Mouse (Mus musculus): ENCODE measurements around the gene St3gal6.

St3gal6 gene

DNA sequence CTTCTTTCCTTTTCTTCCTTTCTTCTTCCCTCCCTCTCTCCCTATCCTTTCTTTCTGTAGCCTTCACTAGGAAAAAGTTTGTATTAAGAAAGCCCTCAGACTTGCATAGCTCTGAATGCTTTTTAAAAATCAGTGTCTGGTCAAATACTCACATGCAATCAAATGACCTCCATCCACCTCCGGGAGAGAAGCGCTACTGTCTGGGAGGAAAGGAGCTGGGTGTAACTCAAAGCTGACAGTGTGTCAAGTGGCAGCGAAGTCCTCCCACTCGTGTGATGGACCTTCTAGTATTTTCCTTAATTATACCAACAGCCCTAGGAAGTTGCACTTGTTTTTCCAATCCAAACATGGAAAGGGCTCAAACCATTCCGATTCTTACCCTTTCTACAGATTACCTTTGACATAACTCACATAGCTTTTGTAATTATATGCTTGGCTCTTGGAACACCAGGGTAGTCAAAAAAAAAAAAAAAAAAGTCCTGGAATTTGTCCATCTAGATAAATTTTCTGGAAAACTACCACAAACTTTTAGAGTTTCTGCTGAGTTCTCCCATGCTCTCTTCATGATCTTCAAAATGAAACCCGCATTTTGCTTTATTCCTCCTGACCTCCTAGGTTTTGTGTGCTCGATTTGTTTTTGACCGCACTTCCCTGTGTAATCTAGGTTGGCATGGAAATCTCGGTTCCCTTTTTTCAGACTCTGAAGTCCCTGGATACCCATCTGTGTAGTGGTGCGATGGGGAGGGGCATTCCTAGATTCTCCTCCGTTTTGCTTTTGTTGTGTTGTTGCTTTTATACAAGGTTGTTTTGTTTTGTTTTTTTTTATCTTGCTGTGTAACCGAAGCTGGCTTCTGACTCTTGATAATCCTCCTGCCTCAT lies at the start of gene St3gal6:
St3gal6 (minus strand) TSS at position 272 of the 879 bp plus-strand sequence.
- no peak for DNase-seq (ENCODE audit: low read depth, low spot score)

DNA sequence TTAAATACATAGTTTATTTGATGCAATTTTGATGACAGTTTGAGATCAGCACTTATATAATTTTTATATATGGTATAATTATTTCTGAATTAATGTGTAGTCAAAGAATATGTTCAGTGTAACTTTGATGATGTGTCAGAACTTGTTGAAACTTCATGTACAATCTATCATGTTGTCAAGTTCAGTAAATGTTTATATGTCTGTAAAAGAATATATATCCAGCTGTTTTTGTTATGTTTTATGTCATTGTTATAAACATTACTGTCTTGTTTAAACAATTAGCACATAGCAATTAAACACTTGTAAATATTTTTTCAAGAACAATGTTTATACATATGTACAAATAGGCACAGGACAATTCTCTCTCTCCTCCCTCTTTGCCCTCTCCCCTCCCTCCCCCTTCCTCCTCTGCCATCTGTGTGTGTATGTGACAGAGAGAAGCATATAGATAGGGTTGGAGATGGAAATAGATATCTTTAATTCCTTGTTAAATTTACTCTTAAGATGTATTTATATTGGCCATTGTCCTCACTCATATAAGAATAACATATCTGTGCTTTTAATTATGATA lies 46.7 kb upstream of the St3gal6 start:
- DNase-seq (ENCODE audit: low read depth, low spot score): no peak

DNA sequence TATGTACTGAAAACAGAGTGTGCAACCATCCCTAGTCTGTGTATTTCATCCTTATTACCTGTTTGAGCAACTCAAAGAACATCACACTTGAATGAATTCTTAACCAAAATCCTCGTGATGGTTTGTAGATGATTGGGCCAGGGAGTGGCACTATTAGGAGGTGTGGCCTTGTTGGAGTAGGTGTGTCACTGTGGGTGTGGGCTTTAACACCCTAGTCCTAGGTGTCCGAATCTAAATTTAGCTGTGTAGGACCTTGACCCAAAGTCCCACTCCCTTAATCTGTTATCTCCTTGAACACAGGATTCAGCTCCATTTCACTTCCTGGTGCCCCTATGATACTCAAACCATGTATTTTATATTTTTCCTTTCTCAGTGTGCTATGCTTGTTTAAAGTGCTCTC lies 37.2 kb upstream of the St3gal6 start:
- DNase-seq (ENCODE audit: low read depth, low spot score): no peak

GRCm38 (mm10) chr16:58556067-58556830 lies 32.2 kb upstream of the St3gal6 start:
- DNase-seq (ENCODE audit: low read depth, low spot score): no peak

DNA sequence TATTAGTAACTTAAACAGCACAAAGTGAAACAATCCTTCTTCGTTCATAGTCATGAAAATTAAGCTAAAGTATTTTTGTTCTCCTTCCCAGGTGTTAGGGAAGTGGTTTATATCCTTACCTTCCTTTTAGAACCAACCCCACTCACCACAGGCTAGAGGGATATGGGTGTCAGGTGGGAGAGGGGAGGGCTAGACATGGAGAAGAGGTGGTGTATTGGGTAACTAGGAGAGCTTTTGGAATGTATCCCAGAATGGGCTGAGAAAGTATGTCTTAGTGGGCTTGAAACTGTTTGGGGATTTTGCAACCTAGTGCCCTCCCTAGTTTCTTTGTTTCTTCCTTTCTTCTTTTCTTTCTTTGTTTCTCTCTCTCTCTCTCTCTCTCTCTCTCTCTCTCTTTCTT lies 30.6 kb upstream of the St3gal6 start:
- DNase-seq (ENCODE audit: low read depth, low spot score): no peak

GRCm38 (mm10) chr16:58548042-58548441 lies 24.0 kb upstream of the St3gal6 start:
- DNase-seq (ENCODE audit: low read depth, low spot score): no peak

DNA sequence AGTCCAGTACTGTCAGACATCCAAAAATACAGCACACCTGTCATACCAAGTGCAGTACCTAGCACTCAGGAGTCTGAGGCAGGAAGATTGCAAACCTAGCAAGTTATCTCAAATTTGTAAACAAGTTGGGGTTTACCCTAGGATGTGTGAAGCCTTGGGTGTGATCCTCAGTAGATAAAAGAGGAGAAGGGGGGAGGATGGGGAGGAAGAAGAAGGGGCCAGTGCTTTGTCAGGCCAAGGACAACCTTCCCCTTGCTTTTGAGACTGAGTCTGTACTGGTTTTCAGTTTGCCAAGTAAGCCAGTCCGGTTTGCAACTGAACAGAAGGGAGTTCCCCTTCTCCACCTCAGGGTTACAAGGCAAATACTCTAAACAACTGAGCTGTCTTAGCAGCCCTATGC lies 22.1 kb upstream of the St3gal6 start:
- no peak for DNase-seq (ENCODE audit: low read depth, low spot score)

DNA sequence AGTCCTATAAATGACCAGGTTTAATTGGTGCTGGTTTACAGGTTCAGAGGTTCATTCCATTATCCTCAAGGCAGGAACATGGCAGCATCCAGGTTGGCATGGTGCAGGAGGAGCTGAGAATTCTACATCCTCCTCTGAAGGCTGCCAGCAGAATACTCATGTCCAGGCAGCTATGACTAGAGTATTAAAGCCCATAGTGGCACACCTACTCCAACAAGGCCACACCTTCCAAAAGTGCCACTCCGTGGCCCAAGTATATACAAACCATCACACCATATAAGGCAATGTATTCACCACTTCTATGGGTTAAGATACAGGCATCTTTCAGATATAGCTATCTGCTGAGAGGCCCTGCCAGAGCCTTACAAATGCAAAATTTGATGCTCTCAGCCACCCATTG lies 15.4 kb upstream of the St3gal6 start:
- no peak for DNase-seq (ENCODE audit: low read depth, low spot score)

DNA sequence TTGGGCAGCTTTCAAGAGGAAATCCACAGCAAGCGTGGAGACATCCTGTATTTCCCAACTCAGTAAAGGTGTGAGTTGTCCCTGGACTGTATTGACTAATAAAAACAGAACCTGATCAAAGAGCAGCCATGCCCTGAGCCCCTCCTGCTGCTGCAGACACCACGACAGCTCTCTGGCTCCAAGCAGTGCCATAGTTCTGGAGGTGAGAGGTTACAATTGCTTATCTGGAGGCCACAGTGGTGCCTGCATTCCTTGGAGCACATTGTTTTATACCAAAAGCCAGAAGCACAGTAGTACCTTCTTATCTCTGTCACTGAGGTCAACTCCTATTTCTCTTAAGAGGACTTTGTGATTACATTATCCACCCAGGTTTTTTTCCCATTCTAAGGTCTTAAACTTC lies 15.0 kb upstream of the St3gal6 start:
- no peak for DNase-seq (ENCODE audit: low read depth, low spot score)

DNA sequence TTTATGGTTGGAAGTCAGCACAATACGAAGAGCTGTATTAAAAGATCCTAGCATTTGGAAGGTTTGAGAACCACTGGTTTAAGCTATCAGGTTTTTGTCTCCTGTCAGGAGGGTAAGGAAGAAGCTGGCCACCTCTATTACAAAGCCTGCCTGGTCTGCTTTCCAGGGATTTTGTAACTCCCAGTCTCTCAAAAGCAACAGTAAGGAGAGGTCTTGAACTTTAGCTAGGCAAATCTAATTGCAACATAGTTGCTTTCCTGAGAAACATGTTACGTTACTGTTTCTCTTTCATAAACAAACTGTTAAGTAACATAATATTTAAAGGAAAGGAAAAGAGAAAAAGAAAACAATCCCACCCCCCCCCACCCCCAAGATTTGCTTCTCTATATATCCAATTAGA lies 12.0 kb upstream of the St3gal6 start:
- DNase-seq (ENCODE audit: low read depth, low spot score): no peak

DNA sequence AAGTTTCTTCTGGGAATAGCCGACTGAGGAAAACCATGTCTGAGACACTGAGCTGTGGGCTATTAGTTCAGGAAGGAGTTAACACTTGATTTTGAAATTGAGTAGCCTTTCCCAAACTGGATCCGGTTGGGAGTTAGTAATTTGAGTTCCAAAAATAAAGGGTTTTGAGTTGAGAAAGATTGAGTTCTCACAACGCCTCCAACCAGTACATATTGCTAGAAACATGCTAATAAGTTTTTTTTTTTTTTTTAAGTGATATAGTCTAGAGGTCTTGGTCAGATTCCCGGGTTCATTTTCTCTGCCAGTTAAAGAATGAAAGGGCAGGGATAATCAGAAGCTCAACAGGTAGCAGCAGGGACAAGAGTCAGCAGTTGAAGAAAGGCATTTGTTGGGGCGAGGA lies 11.2 kb upstream of the St3gal6 start:
- DNase-seq (ENCODE audit: low read depth, low spot score): no peak

DNA sequence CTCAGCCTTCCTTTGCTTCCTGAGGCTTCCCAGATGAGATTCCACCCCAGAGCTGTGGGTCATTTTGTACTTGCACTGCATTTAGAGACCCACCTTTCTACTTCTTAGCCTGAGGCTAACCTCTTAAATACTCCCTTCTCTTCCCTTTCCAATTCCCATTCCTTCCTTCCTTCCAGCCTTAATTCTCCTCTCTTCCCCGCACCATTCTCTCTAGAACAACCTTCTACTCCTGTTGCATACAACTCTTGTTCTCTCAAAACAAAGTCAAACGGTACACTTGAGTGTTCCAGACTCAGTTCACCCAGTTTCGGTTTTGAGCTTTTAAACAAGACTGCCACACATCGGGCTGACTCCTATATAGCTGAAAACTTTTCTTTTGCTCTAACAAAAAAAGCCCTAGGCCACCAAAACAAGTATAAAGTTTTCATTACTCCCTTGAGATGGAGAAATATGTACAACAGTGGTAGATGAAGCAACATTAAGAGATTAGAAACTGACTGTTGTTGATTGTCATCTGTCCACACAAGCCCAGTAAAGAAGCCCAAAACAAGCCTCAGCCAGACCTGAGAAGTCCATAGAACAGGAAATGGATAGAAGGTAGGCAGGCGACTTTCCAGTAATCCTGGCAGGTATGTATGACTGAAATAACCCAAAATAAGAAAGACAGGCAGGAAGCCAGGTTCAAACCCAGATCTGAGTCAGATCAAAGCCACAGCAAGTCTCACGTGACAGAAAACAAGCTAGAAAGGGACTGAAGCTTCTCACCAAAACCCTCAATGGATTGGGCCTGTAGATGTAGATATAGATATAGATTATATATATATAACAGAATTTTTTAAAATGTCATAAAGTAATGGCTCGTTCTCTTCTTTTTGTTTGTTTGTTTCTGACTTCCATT lies 10.5 kb upstream of the St3gal6 start:
- no peak for DNase-seq (ENCODE audit: low read depth, low spot score)

- no peak for DNase-seq (ENCODE audit: low read depth, low spot score)
Observed at GRCm38 (mm10) chr16:58533742-58534141, 9.7 kb upstream of the St3gal6 start.

GRCm38 (mm10) chr16:58533254-58533653 lies 9.2 kb upstream of the St3gal6 start:
- no peak for DNase-seq (ENCODE audit: low read depth, low spot score)

GRCm38 (mm10) chr16:58532511-58532910 lies 8.5 kb upstream of the St3gal6 start:
- no peak for DNase-seq (ENCODE audit: low read depth, low spot score)

DNA sequence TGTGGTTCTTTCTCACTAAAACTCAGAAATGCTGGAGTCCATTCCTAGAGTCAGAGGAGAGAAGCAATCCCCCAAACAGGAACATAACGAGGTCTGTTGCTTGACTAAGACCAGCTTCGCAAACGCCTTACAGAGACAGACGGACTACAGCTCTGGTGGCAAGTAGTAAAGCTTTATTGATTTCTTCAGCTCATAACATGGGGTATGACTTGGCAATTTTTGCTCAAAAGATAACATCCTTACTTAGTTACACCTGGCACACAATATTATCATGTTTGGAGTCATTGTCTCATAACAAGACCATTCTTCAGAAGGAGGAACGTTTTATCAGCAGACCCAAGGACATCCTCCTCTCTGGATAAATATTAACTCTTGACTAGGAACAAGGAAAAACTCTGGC lies 3.8 kb upstream of the St3gal6 start:
- DNase-seq (ENCODE audit: low read depth, low spot score): no peak

GRCm38 (mm10) chr16:58526729-58527128 lies 2.7 kb upstream of the St3gal6 start:
- no peak for DNase-seq (ENCODE audit: low read depth, low spot score)

DNA sequence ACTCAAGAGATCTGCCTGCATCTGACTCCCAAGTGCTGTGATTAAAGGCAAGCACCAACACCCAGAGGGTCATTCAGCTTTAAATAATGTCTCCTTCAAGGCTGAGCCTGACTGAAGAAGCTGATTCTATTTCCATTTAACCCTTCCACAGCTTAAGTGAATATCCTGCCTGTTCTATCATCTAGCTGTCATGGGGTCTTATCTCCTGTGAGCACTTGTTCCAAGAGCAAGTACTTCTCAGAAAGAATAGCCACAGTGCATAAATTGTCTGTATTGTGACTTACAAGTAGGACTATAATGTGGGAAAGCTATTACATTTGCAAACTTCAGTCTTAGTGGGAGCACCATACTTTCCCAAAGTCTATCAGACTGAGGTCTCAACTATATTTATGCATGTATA lies 1.8 kb upstream of the St3gal6 start:
- DNase-seq (ENCODE audit: low read depth, low spot score): no peak

DNA sequence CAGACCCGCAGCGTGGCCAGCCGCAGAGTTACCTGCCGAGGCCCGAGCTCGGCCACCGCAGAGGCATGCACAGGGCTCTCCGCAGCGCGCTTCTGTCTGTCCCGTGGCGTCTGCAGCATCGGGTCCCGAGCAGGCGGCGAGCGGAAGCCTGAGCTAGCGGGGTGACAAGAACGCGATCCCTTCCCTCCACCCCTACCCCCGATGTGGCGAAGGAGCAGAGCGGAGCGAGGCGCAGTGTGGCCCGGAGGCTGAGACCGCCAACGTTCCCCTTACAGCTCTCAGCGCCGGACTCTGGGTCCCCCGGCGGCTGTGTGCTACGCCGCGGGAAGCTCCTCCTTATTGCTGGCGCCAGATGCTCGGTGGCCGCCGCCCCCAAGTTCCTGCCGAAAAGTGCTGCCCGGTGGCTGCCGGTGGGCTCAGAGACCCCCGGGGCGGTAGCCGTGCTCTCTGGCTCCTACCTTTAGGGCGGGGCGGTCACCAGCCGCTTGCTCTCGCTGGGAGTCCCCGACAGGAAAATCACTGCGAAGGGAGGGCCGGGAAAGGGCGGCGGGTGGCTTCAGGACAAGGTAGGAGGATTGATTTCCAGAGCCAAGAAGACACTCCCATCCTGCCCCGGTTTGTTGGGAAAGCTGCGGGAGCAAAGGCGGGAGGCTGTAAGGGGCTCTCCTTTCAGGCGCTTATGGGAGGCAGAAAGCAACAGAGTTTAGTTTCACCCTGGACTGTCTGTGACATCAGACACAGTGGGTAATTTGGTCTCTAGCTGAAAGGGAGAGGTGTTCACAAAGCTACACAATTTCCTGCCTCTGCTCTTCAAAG lies 791 bp downstream of the St3gal6 start:
- peak; percentile 62 for DNase-seq (ENCODE audit: low read depth, low spot score)

DNA sequence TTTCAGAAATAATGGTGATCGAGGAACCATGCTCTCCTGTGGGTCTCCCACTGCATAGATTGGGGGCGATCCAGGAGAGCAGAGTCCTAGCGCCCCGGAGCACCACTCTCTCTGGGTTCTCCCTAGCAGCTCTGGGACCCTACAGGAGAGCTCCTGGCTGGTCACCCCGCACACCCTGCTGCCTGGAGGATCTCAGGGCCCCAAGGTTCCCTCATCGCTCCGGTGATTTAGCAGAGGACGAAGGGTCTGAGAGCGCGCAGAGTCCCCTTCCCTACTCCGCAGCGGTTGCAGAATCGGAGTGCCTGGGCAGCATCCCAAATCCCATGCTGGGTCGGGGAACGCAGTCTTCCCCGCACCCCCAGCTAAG lies 1.4 kb downstream of the St3gal6 start:
- DNase-seq (ENCODE audit: low read depth, low spot score): no peak

DNA sequence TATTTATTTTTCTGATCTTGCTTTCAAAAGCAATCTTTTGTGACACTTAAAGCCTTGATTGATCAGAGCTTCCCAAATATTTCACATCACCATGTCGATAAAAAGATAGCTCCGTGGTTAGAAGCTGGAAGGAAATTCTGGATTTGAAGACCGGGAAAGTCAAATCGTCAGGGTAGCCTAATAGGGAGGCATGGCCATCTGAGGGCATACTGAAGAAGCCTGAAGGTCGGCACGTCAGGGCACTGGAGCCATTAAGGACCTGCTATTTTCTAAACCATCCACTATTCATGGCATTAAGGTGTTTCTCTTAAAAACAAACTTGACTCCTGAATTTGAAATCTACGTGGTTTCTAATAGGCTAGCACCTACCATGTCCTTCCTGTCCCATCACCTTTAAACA lies 2.1 kb downstream of the St3gal6 start:
- DNase-seq (ENCODE audit: low read depth, low spot score): no peak

Data from forelimb bud, embryonic 11.5 days (tissue).